Mouse (Mus musculus) embryonic fibroblast, embryonic 13.5 days (primary cell): ENCODE measurements around the gene Samd4b. TPM values are rescaled to one million over a fixed set of nuclear protein-coding genes. Genes with fewer than 3 reads are reported as not detected.

ENCODE experiments used
- H3K27ac ChIP-seq: 2 replicates; pipeline ENCODE4 v1.5.1; 2012; ENCODE audit warnings: low read length, control low read depth, inconsistent platforms; ENCODE audit not compliant: insufficient read depth
- H3K4me1 ChIP-seq: 2 replicates; pipeline ENCODE4 v1.6.1; 2011; ENCODE audit warnings: low read length; ENCODE audit not compliant: control insufficient read depth, insufficient read depth
- H3K4me3 ChIP-seq: 2 replicates; pipeline ENCODE4 v1.5.1; 2011; ENCODE audit warnings: mild to moderate bottlenecking, control low read depth, low read length; ENCODE audit not compliant: insufficient read depth
- CTCF ChIP-seq: IDR thresholded peaks from 2 replicates; pipeline ENCODE4 v1.5.1; 2011; ENCODE audit warnings: mild to moderate bottlenecking, control low read depth, low read length, moderate library complexity, borderline replicate concordance; ENCODE audit not compliant: insufficient read depth
- POLR2A ChIP-seq: IDR thresholded peaks from 2 replicates; pipeline ENCODE4 v1.6.1; 2011; ENCODE audit warnings: low read depth, mild to moderate bottlenecking, control low read depth, low read length, moderate library complexity
- polyA plus RNA-seq: library from polyadenylated mRNA; stranded (reverse); fragments of >200 nt; gene quantifications from 2 replicates; pipeline ENCODE4 v1.2.4, GENCODE M21; 2011; ENCODE audit warnings: low read depth; ENCODE audit not compliant: missing spikeins, insufficient read length

Gene Samd4b
- polyA plus RNA-seq, 1 experiment, result 69.3 TPM

- Histone ChIP-seq H3K4me3 (peak overlapping the region; percentile 24), H3K4me1 (peaks cover 10% of the 10 kb centered on the region; the same call in 1 of the 2 replicates), H3K27ac (peak overlapping the region; percentile 99)
- no peak for TF ChIP-seq CTCF
- TF ChIP-seq POLR2A, result no peak
Measured at GRCm38 (mm10) chr7:28381938-28382337, 216.0 kb downstream of the Samd4b start.

DNA sequence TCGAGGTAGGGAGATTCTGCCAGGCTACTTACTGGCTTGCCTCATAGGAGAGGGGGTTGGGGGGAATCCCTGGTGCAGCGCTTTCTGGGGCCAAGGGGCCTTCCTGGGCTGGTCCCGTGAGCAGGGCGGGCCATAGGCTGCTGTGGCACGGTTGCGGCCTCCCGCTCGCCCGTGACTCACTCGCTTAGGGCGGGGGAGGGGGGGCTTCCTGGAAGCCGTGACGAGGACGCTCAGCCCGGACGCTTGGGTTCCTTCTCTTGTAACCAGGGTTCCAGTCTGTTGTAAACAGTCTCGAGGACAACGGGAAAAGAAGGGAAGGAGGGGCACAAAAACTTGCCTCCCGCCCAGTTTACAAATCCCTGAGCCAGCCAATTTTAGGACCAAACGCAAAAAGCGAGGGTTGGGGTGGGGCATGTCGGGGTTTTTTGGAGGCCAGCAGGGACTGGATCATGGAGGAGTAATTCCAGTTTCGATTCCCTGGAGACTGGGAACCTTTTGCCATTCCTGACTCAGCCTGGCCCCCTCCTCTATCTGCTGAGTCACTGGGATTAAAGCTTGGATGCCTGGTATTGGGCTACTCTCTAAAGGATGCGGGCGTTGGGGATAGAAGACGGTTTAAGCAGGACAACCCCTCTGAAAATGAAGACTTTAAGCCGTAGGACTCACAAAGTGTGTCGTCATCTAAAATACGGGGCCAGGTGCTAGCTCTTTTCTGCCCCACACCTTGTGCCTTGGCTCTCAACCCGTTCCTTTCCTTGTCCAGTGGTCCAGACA lies 216.7 kb downstream of the Samd4b start:
- H3K27ac ChIP-seq, result peak overlapping the region; percentile 99
- TF ChIP-seq CTCF (no peak), POLR2A (peak; percentile 47)
- H3K4me3 ChIP-seq, result peak overlapping the region; percentile 24
- peaks cover 10% of the 10 kb centered on the region; the same call in 1 of the 2 replicates for H3K4me1 ChIP-seq

GRCm38 (mm10) chr7:28380237-28381016 lies 217.5 kb downstream of the Samd4b start, which contains the start of gene Zfp36:
TSS of gene Zfp36 (minus strand) at chr7:28380253.
- H3K4me1 ChIP-seq, result peaks cover 10% of the 10 kb centered on the region; the same call in 1 of the 2 replicates
- peak within 1 kb of the TSS; percentile 99 for H3K27ac ChIP-seq
- H3K4me3 ChIP-seq, result peak within 1 kb of the TSS; percentile 87
- no peak for TF ChIP-seq CTCF
- TF ChIP-seq POLR2A, result no peak; the same call in 1 of the 2 replicates

GRCm38 (mm10) chr7:28378769-28379651 lies 218.9 kb downstream of the Samd4b start:
- peak overlapping the region; percentile 79 for H3K27ac ChIP-seq
- peak overlapping the region; percentile 87 for H3K4me3 ChIP-seq
- H3K4me1 ChIP-seq, result peaks cover 10% of the 10 kb centered on the region; the same call in 1 of the 2 replicates
- TF ChIP-seq POLR2A (peak; percentile 100), CTCF (no peak)

DNA sequence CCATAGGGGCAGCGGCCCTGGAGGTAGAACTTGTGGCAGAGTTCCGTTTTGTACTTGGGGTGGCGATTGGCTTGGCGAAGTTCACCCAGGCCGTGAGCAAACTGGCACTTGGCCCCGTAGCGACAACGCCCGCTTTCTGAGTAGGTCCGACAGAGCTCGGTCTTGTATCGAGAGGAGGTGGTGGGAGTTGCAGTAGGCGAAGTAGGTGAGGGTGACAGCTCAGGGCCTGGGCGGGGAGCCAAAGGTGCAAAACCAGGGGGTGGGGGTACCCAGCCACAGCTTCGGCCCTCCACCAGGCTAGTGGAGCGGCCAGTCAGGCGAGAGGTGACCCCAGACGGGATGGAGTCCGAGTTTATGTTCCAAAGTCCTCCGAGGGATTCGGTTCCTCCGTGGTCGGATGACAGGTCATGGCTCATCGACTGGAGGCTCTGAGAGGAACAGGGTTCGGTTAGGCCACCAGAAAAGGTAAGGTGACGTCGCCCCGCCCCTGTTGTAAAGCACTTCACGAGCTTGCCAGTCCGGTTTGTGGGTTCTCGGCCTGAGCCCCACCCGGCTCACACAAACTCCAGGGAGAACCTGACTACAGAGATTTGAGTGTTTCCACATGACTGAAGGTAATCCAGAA lies 219.8 kb downstream of the Samd4b start:
- Histone ChIP-seq H3K27ac (peak overlapping the region; percentile 79), H3K4me1 (peaks cover 9% of the 10 kb centered on the region; the same call in 1 of the 2 replicates), H3K4me3 (peak overlapping the region; percentile 87)
- TF ChIP-seq POLR2A (peak; percentile 58), CTCF (no peak)

- TF ChIP-seq CTCF (no peak), POLR2A (no peak)
- H3K4me1 ChIP-seq, result peaks cover 2% of the 10 kb centered on the region; the same call in 1 of the 2 replicates
- H3K4me3 ChIP-seq, result peak overlapping the region; percentile 87
- H3K27ac ChIP-seq, result peak overlapping the region; percentile 79
Measured at GRCm38 (mm10) chr7:28377190-28378065, 220.5 kb downstream of the Samd4b start.

- TF ChIP-seq CTCF (no peak), POLR2A (peak; percentile 72)
- Histone ChIP-seq H3K27ac (peak overlapping the region; percentile 99), H3K4me1 (peaks cover 2% of the 10 kb centered on the region; the same call in 1 of the 2 replicates), H3K4me3 (peak overlapping the region; percentile 31)
Measured at GRCm38 (mm10) chr7:28376011-28376771, 221.8 kb downstream of the Samd4b start.
